ENCODE assay signal across 8 mouse cellular contexts in genomic region chr7:18893651-18894430, GRCm38 (mm10). TPM values are rescaled to one million over a fixed set of nuclear protein-coding genes. Genes with fewer than 3 reads are reported as not detected.
DNase-seq lines count a peak whose midpoint lies in the region.

No protein-coding gene starts in this region.

- intact Hi-C loops in heart, postnatal 14 days (cut with DNase I) = no loop called here

- peaks cover 34% of the 10 kb centered on the region for H3K27me3 ChIP-seq in forebrain, embryonic 10.5 days (ENCODE audit: poor library complexity, severe bottlenecking)

- H3K36me3 ChIP-seq in forebrain, embryonic 10.5 days (replicated peaks) = peaks cover 19% of the 10 kb centered on the region

- no peaks in the 10 kb centered on the region for H3K9me3 ChIP-seq in forebrain, embryonic 10.5 days

- H3K27ac ChIP-seq in forebrain, embryonic 10.5 days = peak overlapping the region; percentile 73

- under 1% methylated on average over 41 of the region's 41 CpGs for WGBS in forebrain, embryonic 10.5 days

- H3K4me1 ChIP-seq in forebrain, embryonic 10.5 days = peaks cover 28% of the 10 kb centered on the region

- DNase-seq in ZHBTc4 (ENCODE audit: low read depth, low spot score) (peak; percentile 89), adipocyte (ENCODE audit: low spot score) (no peak)
- DNase-seq in c-Kit-positive CD71-positive TER-119-positive erythroid progenitor cells, embryonic 14.5 days (ENCODE audit: low spot score) = peak; percentile 64
- DNase-seq in forebrain, embryonic 10.5 days (ENCODE audit: extremely low spot score, low spot score) = peak; percentile 68
- peak; percentile 57 to 58 for DNase-seq in heart, postnatal 14 days
- DNase-seq in kidney, postnatal 36 days = peak; percentile 81 to 91
- peak; percentile 65 for DNase-seq in lung, postnatal 25 days (ENCODE audit: low spot score)
- DNase-seq in right cerebral cortex, adult 18-20 months = peak; percentile 60

- peak overlapping the region; percentile 54 for H3K4me3 ChIP-seq in forebrain, embryonic 10.5 days

RNA-seq across cellular contexts. Expression of gene Ccdc61, which starts 16.4 kb away (rescaled TPM):
- 30.0 and 31.0 TPM in 2 replicates for polyA plus RNA-seq in forebrain, embryonic 10.5 days (2016; fragmentation: Nextera tagmentation; extraction: Ambion mirVana)
- 1 to 10 TPM; 9.0 to 9.5 TPM for total RNA-seq in heart, postnatal 14 days (2021)

RNA-seq across cellular contexts. Expression of gene Pglyrp1, which starts 22.7 kb away (rescaled TPM):
- polyA plus RNA-seq in forebrain, embryonic 10.5 days (2016; fragmentation: Nextera tagmentation; extraction: Ambion mirVana) = 0.93 and 1.0 TPM in 2 replicates
- 1 to 10 TPM; 2.0 to 3.3 TPM for total RNA-seq in heart, postnatal 14 days (2021)

RNA-seq across cellular contexts. Expression of gene Nova2, which starts 31.8 kb away (rescaled TPM):
- polyA plus RNA-seq in forebrain, embryonic 10.5 days (2016; fragmentation: Nextera tagmentation; extraction: Ambion mirVana) = 2.2 and 2.9 TPM in 2 replicates
- total RNA-seq in heart, postnatal 14 days (2021) = 10 to 100 TPM in 1 of 2 experiments, 1 to 10 TPM in 1; 9.6 to 10.1 TPM

RNA-seq across cellular contexts. Expression of gene Mill2, which starts 54.1 kb away (rescaled TPM):
- polyA plus RNA-seq in forebrain, embryonic 10.5 days (2016; fragmentation: Nextera tagmentation; extraction: Ambion mirVana) = not detected in 2 replicates
- total RNA-seq in heart, postnatal 14 days (2021) = 1 to 10 TPM; 5.4 to 6.5 TPM
